Mouse (Mus musculus): Measurements from ENCODE around the gene Dag1. TPM values are rescaled to one million over a fixed set of nuclear protein-coding genes. Genes with fewer than 3 reads are reported as not detected.
"Not testable (repeated sequence)": the region's sequence is repeated elsewhere in the genome, so short reads cannot be mapped to it uniquely, and the experiment has no call there.

Dag1 gene
- polyA plus RNA-seq, 1 experiment from 2014 or later, result 170 TPM

GRCm38 (mm10) chr9:108289347-108289746 lies 25.6 kb upstream of the Dag1 start:
- Histone ChIP-seq H3K27me3 (ENCODE audit: insufficient read depth, low read length) (no peaks in the 10 kb centered on the region), H3K9me3 (replicated peaks; ENCODE audit: low read length) (no peaks in the 10 kb centered on the region), H3K4me1 (replicated peaks; ENCODE audit: insufficient read depth, low read length) (0 out of 2 replicates have a peak, but pooled peaks cover 3% of the 10 kb centered on the region), H3K9ac (ENCODE audit: low read depth, low read length) (no peak overlapping the region), H3K36me3 (ENCODE audit: insufficient read depth, low read length) (no peaks in the 10 kb centered on the region), H3K4me2 (ENCODE audit: low read length) (no peak overlapping the region), H3K4me3 (replicated peaks; ENCODE audit: low read depth, low read length) (no peak overlapping the region), H3K27ac (no peak overlapping the region)
- ATAC-seq (replicated peaks; ENCODE audit: low FRiP score, low read depth) (no peak), DNase-seq (ENCODE audit: low spot score) (no peak)
- no peak for TF ChIP-seq CTCF (IDR thresholded peaks at IDR 0.05; ENCODE audit: low read depth)
- 59% methylated on average over 2 of the region's 2 CpGs for WGBS

DNA sequence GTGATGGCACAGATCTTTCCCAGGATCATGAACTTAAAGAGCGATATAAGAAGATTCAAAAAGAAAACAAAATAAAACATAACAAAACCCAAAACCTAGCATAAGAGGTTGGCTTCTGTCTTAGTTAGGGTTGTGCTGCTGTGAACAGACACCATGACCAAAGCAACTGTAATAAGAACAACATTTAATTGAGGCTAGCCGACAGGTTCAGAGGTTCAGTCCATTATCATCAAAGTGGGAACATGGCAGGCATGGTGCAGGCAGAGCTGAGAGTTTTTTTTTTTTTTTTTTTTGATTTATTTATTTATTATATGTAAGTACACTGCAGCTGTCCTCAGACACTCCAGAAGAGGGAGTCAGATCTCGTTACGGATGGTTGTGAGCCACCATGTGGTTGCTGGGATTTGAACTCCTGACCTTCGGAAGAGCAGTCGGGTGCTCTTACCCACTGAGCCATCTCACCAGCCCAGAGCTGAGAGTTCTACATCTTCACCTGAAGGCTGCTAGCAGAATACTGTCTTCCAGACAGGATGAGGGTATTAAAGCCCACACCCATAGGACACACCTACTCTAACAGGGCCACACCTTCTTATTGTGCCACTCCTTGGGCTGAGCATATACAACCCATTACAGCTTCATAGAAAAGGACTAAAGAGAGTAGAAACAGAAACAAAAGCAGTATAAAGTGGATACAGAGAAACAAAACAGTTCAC lies 23.9 kb upstream of the Dag1 start:
- not testable (repeated sequence) for ATAC-seq (replicated peaks; ENCODE audit: low FRiP score, low read depth); H3K4me3 ChIP-seq (replicated peaks; ENCODE audit: low read depth, low read length); H3K27me3 ChIP-seq (ENCODE audit: insufficient read depth, low read length); H3K9me3 ChIP-seq (replicated peaks; ENCODE audit: low read length); H3K4me1 ChIP-seq (replicated peaks; ENCODE audit: insufficient read depth, low read length); H3K9ac ChIP-seq (ENCODE audit: low read depth, low read length); H3K4me2 ChIP-seq (ENCODE audit: low read length); H3K27ac ChIP-seq; DNase-seq (ENCODE audit: low spot score); H3K36me3 ChIP-seq (ENCODE audit: insufficient read depth, low read length)
- 81% methylated on average over 4 of the region's 6 CpGs for WGBS

DNA sequence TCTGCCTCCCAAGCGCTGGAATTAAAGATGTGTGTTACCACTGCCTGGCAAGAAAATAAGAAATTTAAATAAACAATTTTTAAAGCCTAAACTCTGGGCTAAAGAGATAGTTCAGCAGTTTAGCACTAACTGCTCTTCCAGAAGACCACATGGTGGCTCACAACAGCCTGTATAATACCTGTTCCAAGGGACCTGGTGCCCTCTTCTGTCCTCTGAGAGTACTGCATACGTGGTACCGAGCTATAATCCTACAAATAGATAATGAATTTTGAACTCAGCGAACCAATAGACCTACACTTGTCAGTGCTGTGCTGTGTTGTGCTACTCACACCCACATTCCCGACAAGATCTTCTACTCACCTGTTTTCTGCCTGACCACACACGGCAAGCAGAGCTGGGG lies 20.7 kb upstream of the Dag1 start:
- ATAC-seq (replicated peaks; ENCODE audit: low FRiP score, low read depth) (peak; percentile 61; the same call in 1 of the 2 replicates), DNase-seq (ENCODE audit: low spot score) (peak; percentile 90)
- Histone ChIP-seq H3K36me3 (ENCODE audit: insufficient read depth, low read length) (no peaks in the 10 kb centered on the region), H3K4me1 (replicated peaks; ENCODE audit: insufficient read depth, low read length) (no peaks in the 10 kb centered on the region), H3K9me3 (replicated peaks; ENCODE audit: low read length) (no peaks in the 10 kb centered on the region), H3K4me3 (replicated peaks; ENCODE audit: low read depth, low read length) (no peak overlapping the region), H3K9ac (ENCODE audit: low read depth, low read length) (no peak overlapping the region), H3K27me3 (ENCODE audit: insufficient read depth, low read length) (no peaks in the 10 kb centered on the region), H3K27ac (no peak overlapping the region), H3K4me2 (ENCODE audit: low read length) (no peak overlapping the region)
- WGBS, result 7% methylated on average over 6 of the region's 6 CpGs
- peak; percentile 96 for TF ChIP-seq CTCF (IDR thresholded peaks at IDR 0.05; ENCODE audit: low read depth)

DNA sequence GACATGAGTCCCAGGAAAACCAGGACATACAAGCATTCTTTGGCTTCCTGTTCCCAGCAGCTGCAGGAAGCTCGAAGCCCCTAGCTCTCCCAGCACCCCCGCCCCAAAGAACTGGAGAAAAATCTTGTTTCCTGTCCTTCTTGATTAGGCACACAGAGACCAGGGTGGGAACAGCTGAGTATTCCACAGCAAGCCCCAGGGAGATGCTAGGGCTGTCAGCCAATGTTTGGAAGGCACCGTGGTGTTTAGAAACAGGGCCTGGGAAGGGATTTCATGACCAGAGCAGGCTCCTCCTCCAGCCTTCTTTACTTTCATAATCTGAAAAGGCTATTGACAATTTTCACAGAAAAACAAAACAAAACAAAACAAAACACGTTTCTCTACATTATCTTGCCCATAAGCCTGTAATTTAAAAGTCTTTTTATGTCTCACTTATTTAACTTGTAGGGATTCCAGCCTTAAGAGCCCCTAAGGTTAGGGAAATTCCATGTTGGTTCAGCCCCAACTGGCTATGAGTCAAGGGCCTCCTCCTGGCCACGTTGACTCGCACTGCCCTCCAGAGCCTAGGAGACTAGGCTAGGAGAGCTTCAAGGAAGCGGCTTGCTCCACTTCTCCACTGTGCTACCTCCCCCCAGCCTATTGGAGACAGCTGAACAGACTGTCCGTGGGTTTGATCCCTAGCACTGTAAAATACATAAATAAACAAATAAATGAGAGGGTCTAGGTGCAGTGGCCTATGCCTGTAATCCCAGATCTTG lies 16.5 kb upstream of the Dag1 start:
- peak; percentile 6; the same call in 1 of the 2 replicates for TF ChIP-seq CTCF (IDR thresholded peaks at IDR 0.05; ENCODE audit: low read depth)
- H3K27ac ChIP-seq, result peak overlapping the region; percentile 72
- WGBS, result 33% methylated on average over 8 of the region's 8 CpGs
- H3K9me3 ChIP-seq (replicated peaks; ENCODE audit: low read length), result no peaks in the 10 kb centered on the region
- H3K9ac ChIP-seq (ENCODE audit: low read depth, low read length), result no peak overlapping the region
- H3K27me3 ChIP-seq (ENCODE audit: insufficient read depth, low read length), result no peaks in the 10 kb centered on the region
- no peak overlapping the region for H3K4me2 ChIP-seq (ENCODE audit: low read length)
- no peak overlapping the region for H3K4me3 ChIP-seq (replicated peaks; ENCODE audit: low read depth, low read length)
- no peaks in the 10 kb centered on the region for H3K4me1 ChIP-seq (replicated peaks; ENCODE audit: insufficient read depth, low read length)
- ATAC-seq (replicated peaks; ENCODE audit: low FRiP score, low read depth) (no peak; the same call in 1 of the 2 replicates), DNase-seq (ENCODE audit: low spot score) (peak; percentile 85)
- H3K36me3 ChIP-seq (ENCODE audit: insufficient read depth, low read length), result no peaks in the 10 kb centered on the region

DNA sequence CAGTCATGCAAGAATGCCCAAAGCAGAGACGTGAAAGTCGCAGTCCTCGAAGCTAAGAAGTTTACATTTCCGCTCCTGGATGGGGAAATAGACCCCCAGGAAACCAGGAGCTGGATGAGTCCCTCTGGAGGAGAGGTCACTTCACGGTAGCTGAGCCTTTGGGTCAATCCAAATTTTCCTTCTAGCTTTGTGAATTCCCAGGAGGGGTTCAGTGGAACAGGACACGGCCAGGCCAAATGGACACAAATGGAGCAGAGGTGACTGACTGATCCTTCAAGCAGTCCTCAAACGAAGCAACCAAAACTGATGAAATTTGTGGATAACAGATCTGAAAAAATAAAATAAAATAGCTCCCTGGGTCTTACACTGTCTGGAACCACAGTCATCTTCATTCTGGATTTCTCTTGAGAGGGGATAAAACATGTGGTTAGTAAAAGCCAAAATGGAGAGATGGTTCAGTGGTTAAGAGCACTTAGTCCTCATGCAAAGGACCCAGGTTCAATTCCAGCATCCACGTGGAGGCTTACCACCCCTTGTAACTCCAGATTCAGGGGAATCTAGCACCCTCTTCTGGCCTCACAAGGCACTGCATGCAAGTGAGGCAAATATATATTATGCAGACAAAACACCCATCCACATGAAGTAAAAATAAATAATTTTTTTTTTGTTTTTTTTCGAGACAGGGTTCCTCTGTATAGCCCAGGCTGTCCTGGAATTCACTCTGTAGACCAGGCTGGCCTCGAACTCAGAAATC lies 15.1 kb upstream of the Dag1 start:
- DNase-seq (ENCODE audit: low spot score) (no peak), ATAC-seq (replicated peaks; ENCODE audit: low FRiP score, low read depth) (no peak)
- peak; percentile 72 for TF ChIP-seq CTCF (IDR thresholded peaks at IDR 0.05; ENCODE audit: low read depth)
- Histone ChIP-seq H3K27me3 (ENCODE audit: insufficient read depth, low read length) (no peaks in the 10 kb centered on the region), H3K4me2 (ENCODE audit: low read length) (no peak overlapping the region), H3K9me3 (replicated peaks; ENCODE audit: low read length) (no peaks in the 10 kb centered on the region), H3K36me3 (ENCODE audit: insufficient read depth, low read length) (no peaks in the 10 kb centered on the region), H3K4me3 (replicated peaks; ENCODE audit: low read depth, low read length) (no peak overlapping the region), H3K9ac (ENCODE audit: low read depth, low read length) (no peak overlapping the region), H3K27ac (no peak overlapping the region), H3K4me1 (replicated peaks; ENCODE audit: insufficient read depth, low read length) (0 out of 2 replicates have a peak, but pooled peaks cover 5% of the 10 kb centered on the region)
- WGBS, result 51% methylated on average over 10 of the region's 10 CpGs

- no peak overlapping the region for H3K4me3 ChIP-seq (replicated peaks; ENCODE audit: low read depth, low read length)
- DNase-seq (ENCODE audit: low spot score) (no peak), ATAC-seq (replicated peaks; ENCODE audit: low FRiP score, low read depth) (no peak)
- WGBS, result 42% methylated on average over 6 of the region's 6 CpGs
- no peaks in the 10 kb centered on the region for H3K9me3 ChIP-seq (replicated peaks; ENCODE audit: low read length)
- no peaks in the 10 kb centered on the region for H3K27me3 ChIP-seq (ENCODE audit: insufficient read depth, low read length)
- TF ChIP-seq CTCF (IDR thresholded peaks at IDR 0.05; ENCODE audit: low read depth), result no peak
- H3K4me2 ChIP-seq (ENCODE audit: low read length), result no peak overlapping the region
- peak overlapping the region; percentile 70; the same call in 1 of the 2 replicates for H3K27ac ChIP-seq
- no peaks in the 10 kb centered on the region for H3K36me3 ChIP-seq (ENCODE audit: insufficient read depth, low read length)
- H3K4me1 ChIP-seq (replicated peaks; ENCODE audit: insufficient read depth, low read length), result peaks cover 12% of the 10 kb centered on the region
- 0 out of 2 replicates have a peak overlapping the region, but pooled peaks have one; percentile 13 for H3K9ac ChIP-seq (ENCODE audit: low read depth, low read length)
These were observed 11.5 kb upstream of the Dag1 start for GRCm38 (mm10) chr9:108275331-108275659.

Data from kidney, postnatal 0 days (tissue).